8 mouse cellular contexts compared by ENCODE assay signal in the genomic region with DNA sequence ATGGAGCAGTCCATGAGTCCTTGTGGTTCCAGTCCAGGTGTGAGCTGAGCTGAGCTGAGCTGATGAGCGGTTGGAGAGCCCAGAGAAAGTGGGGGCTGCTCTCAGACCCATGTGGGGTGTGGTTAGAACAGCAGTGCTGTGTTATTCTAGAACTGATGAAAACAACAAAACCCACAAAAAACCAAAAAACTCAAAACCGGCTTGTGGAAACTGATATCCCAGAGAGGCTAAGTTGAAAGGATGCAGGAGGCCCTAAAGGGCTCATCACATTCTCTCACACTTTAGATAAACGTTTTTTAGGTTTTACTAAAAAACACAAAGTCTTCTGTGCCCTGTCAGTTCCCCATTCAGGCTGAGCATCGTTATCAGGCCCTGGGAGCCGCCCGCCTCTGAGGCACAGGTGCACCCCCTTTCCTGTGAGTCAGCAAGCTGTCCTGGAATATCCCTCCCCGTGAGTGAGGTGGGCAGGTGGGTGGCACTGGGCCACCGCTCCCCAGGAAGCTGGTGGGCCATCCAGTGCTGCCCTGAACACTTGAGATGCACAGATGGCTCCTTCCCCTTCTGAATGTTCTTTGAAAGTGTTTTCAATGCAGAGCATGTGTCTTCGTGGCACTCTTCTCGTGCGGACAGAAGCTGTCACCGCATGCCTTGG. TPM values are rescaled to one million over a fixed set of nuclear protein-coding genes. Genes with fewer than 3 reads are reported as not detected.
DNase-seq lines count a peak whose midpoint lies in the region; ATAC-seq and TF ChIP-seq lines count a peak whose summit lies in the region.

No protein-coding gene starts in this region.

- no peak overlapping the region for H3K4me2 ChIP-seq in hindbrain, embryonic 16.5 days (ENCODE audit: low read length)
- H3K4me2 ChIP-seq in midbrain, postnatal 0 days (ENCODE audit: low read depth, low read length, poor library complexity, severe bottlenecking), result no peak overlapping the region

- 36% methylated on average over 12 of the region's 12 CpGs for WGBS in hindbrain, embryonic 16.5 days
- 42% methylated on average over 12 of the region's 12 CpGs for WGBS in midbrain, postnatal 0 days

- 0 out of 2 replicates have a peak, but pooled peaks cover 2% of the 10 kb centered on the region for H3K36me3 ChIP-seq in hindbrain, embryonic 16.5 days (ENCODE audit: control insufficient read depth, insufficient read depth, low read length)
- H3K36me3 ChIP-seq in midbrain, postnatal 0 days (ENCODE audit: insufficient read depth, low read length), result peaks cover 11% of the 10 kb centered on the region

- peak; percentile 59 to 66 for DNase-seq in left cerebral cortex, adult 18-20 months (ENCODE audit: low spot score in 2 of 2)
- no peak for DNase-seq in left cerebral cortex, postnatal 10 days (ENCODE audit: extremely low spot score in 1 of 2, low spot score in 2 of 2)
- peak; percentile 85 to 89 for DNase-seq in cerebellum, postnatal 25 days
- DNase-seq in midbrain, postnatal 0 days (ENCODE audit: low spot score), result peak; percentile 51
- DNase-seq in lung, postnatal 14 days, result no peak
- DNase-seq in layer of hippocampus, postnatal 25 days (ENCODE audit: extremely low spot score in 1 of 2, low spot score in 1 of 2), result no peak
- DNase-seq in gastrocnemius, postnatal 25 days, result no peak

- 0 out of 2 replicates have a peak, but pooled peaks have one; percentile 1 for ATAC-seq in hindbrain, embryonic 16.5 days
- ATAC-seq in midbrain, postnatal 0 days (ENCODE audit: low FRiP score), result no peak

- H3K9ac ChIP-seq in hindbrain, embryonic 16.5 days (ENCODE audit: low read depth, low read length), result peak overlapping the region; percentile 25; the same call in 1 of the 2 replicates
- H3K9ac ChIP-seq in midbrain, postnatal 0 days (replicated peaks; ENCODE audit: low read length, poor library complexity, severe bottlenecking), result no peak overlapping the region

- no peak for TF ChIP-seq CTCF in midbrain, postnatal 0 days (IDR thresholded peaks at IDR 0.05)

- peak overlapping the region; percentile 51; the same call in 1 of the 2 replicates for H3K27ac ChIP-seq in hindbrain, embryonic 16.5 days (ENCODE audit: low read depth, low read length)
- H3K27ac ChIP-seq in midbrain, postnatal 0 days (ENCODE audit: low read depth, low read length), result no peak overlapping the region

- H3K9me3 ChIP-seq in hindbrain, embryonic 16.5 days (ENCODE audit: control insufficient read depth, low read length), result no peaks in the 10 kb centered on the region
- H3K9me3 ChIP-seq in midbrain, postnatal 0 days (ENCODE audit: low read length), result no peaks in the 10 kb centered on the region

- no peak overlapping the region for H3K4me3 ChIP-seq in hindbrain, embryonic 16.5 days (ENCODE audit: low read length)
- H3K4me3 ChIP-seq in midbrain, postnatal 0 days (ENCODE audit: low read depth, low read length), result no peak overlapping the region

- no peaks in the 10 kb centered on the region for H3K27me3 ChIP-seq in hindbrain, embryonic 16.5 days (replicated peaks; ENCODE audit: control insufficient read depth, insufficient read depth, low read length)
- no peaks in the 10 kb centered on the region for H3K27me3 ChIP-seq in midbrain, postnatal 0 days (ENCODE audit: insufficient read depth, low read length)

- peaks cover 55% of the 10 kb centered on the region for H3K4me1 ChIP-seq in hindbrain, embryonic 16.5 days (ENCODE audit: control insufficient read depth, insufficient read depth, low read depth, low read length)
- H3K4me1 ChIP-seq in midbrain, postnatal 0 days (ENCODE audit: insufficient read depth, low read length), result peaks cover 20% of the 10 kb centered on the region

- intact Hi-C loops in left cerebral cortex, postnatal 10 days (cut with DNase I), result no loop called here

RNA-seq across cellular contexts. Expression of gene Ssbp3, which starts 24.6 kb away (rescaled TPM):
- total RNA-seq in left cerebral cortex, adult 18-20 months (2021), result 100 to 1,000 TPM; 190 to 197 TPM
- total RNA-seq in left cerebral cortex, postnatal 10 days (2021), result 100 to 1,000 TPM; 114 to 119 TPM
- polyA plus RNA-seq in hindbrain, embryonic 16.5 days (2015; fragmentation: Nextera tagmentation; extraction: Ambion mirVana), result 82.9 and 115 TPM in 2 replicates
- 172 and 176 TPM in 2 replicates for total RNA-seq in midbrain, postnatal 0 days (2014; rRNA removed)
- polyA plus RNA-seq in midbrain, postnatal 0 days (2015; fragmentation: Nextera tagmentation; extraction: Ambion mirVana), result 110 and 126 TPM in 2 replicates
- total RNA-seq in layer of hippocampus, postnatal 25 days (2021), result 100 to 1,000 TPM; 147 to 150 TPM
- total RNA-seq in gastrocnemius, postnatal 25 days (2021), result 10 to 100 TPM; 18.7 to 19.5 TPM

Comparison
In these comparisons a context has a peak if more than half of its experiments do, and no peak if none do; other contexts are left out.
1. DNase-seq: peak in left cerebral cortex, adult 18-20 months (2 of 2), cerebellum, postnatal 25 days (2 of 2) and midbrain, postnatal 0 days (single experiment); none in left cerebral cortex, postnatal 10 days (0 of 2), lung, postnatal 14 days (single experiment), layer of hippocampus, postnatal 25 days (0 of 2) and gastrocnemius, postnatal 25 days (single experiment).